Mouse (Mus musculus): ENCODE measurements around the gene Mast4. TPM values are rescaled to one million over a fixed set of nuclear protein-coding genes. Genes with fewer than 3 reads are reported as not detected.

The Mast4 gene
- polyA plus RNA-seq, 1 experiment from 2014 or later, result 41.1 TPM

- Histone ChIP-seq H3K27ac (no peak overlapping the region), H3K27me3 (replicated peaks) (no peaks in the 10 kb centered on the region), H3K36me3 (replicated peaks) (no peaks in the 10 kb centered on the region), H3K4me1 (peaks cover 15% of the 10 kb centered on the region), H3K4me3 (no peak overlapping the region), H3K9ac (no peak overlapping the region), H3K9me3 (no peaks in the 10 kb centered on the region), H3K4me2 (no peak overlapping the region)
- no peak for ATAC-seq (replicated peaks)
- WGBS, result 85% methylated on average over 4 of the region's 4 CpGs
Observed at GRCm38 (mm10) chr13:103229069-103229468, 105.2 kb downstream of the Mast4 start.

- 39% methylated on average over 17 of the region's 17 CpGs for WGBS
- peak; percentile 62 for ATAC-seq (replicated peaks)
- H3K27ac ChIP-seq, result peak overlapping the region; percentile 43
Observed at GRCm38 (mm10) chr13:103225895-103226815, 108.1 kb downstream of the Mast4 start.

GRCm38 (mm10) chr13:103225217-103225894 lies 108.9 kb downstream of the Mast4 start:
- peak; percentile 27; the same call in 1 of the 2 replicates for ATAC-seq (replicated peaks)
- H3K4me2 ChIP-seq, result peak overlapping the region; percentile 17
- WGBS, result 34% methylated on average over 11 of the region's 11 CpGs
- no peaks in the 10 kb centered on the region for H3K36me3 ChIP-seq (replicated peaks)
- H3K27ac ChIP-seq, result peak overlapping the region; percentile 43
- no peak overlapping the region for H3K4me3 ChIP-seq
- no peaks in the 10 kb centered on the region for H3K27me3 ChIP-seq (replicated peaks)
- peaks cover 22% of the 10 kb centered on the region for H3K4me1 ChIP-seq
- no peaks in the 10 kb centered on the region for H3K9me3 ChIP-seq
- H3K9ac ChIP-seq, result no peak overlapping the region

More at GRCm38 (mm10) chr13:103225895-103226815, 108.1 kb downstream of the Mast4 start:
- Histone ChIP-seq H3K9me3 (no peaks in the 10 kb centered on the region), H3K4me3 (no peak overlapping the region), H3K36me3 (replicated peaks) (no peaks in the 10 kb centered on the region), H3K9ac (no peak overlapping the region), H3K4me1 (peaks cover 15% of the 10 kb centered on the region), H3K4me2 (peak overlapping the region; percentile 17), H3K27me3 (replicated peaks) (no peaks in the 10 kb centered on the region)

GRCm38 (mm10) chr13:103220479-103221064 lies 113.7 kb downstream of the Mast4 start:
- Histone ChIP-seq H3K9me3 (no peaks in the 10 kb centered on the region), H3K27ac (no peak overlapping the region), H3K9ac (no peak overlapping the region), H3K36me3 (replicated peaks) (no peaks in the 10 kb centered on the region), H3K4me2 (no peak overlapping the region), H3K4me3 (no peak overlapping the region), H3K4me1 (peaks cover 12% of the 10 kb centered on the region), H3K27me3 (replicated peaks) (no peaks in the 10 kb centered on the region)
- ATAC-seq (replicated peaks), result no peak
- WGBS, result 22% methylated on average over 11 of the region's 11 CpGs

- 37% methylated on average over 2 of the region's 2 CpGs for WGBS
- ATAC-seq (replicated peaks), result no peak
- H3K27me3 ChIP-seq (replicated peaks), result no peaks in the 10 kb centered on the region
- no peak overlapping the region for H3K9ac ChIP-seq
- no peaks in the 10 kb centered on the region for H3K9me3 ChIP-seq
- H3K27ac ChIP-seq, result no peak overlapping the region
- peaks cover 8% of the 10 kb centered on the region for H3K4me1 ChIP-seq
- H3K4me2 ChIP-seq, result no peak overlapping the region
- H3K36me3 ChIP-seq (replicated peaks), result no peaks in the 10 kb centered on the region
- no peak overlapping the region for H3K4me3 ChIP-seq
Observed at GRCm38 (mm10) chr13:103219999-103220398, 114.3 kb downstream of the Mast4 start.

- ATAC-seq (replicated peaks), result no peak
Observed at GRCm38 (mm10) chr13:103217486-103217885, 116.8 kb downstream of the Mast4 start.

GRCm38 (mm10) chr13:103214506-103214905 lies 119.8 kb downstream of the Mast4 start:
- no peak overlapping the region for H3K27ac ChIP-seq
- ATAC-seq (replicated peaks), result no peak
- WGBS, result 88% methylated on average over 2 of the region's 3 CpGs
- H3K9ac ChIP-seq, result no peak overlapping the region
- H3K4me1 ChIP-seq, result no peaks in the 10 kb centered on the region
- no peak overlapping the region for H3K4me3 ChIP-seq
- no peak overlapping the region for H3K4me2 ChIP-seq
- no peaks in the 10 kb centered on the region for H3K9me3 ChIP-seq
- no peaks in the 10 kb centered on the region for H3K27me3 ChIP-seq (replicated peaks)
- no peaks in the 10 kb centered on the region for H3K36me3 ChIP-seq (replicated peaks)

More at GRCm38 (mm10) chr13:103217486-103217885, 116.8 kb downstream of the Mast4 start:
- Histone ChIP-seq H3K4me1 (peaks cover 8% of the 10 kb centered on the region), H3K9ac (no peak overlapping the region), H3K4me3 (no peak overlapping the region), H3K4me2 (no peak overlapping the region), H3K27ac (no peak overlapping the region), H3K36me3 (replicated peaks) (no peaks in the 10 kb centered on the region), H3K9me3 (no peaks in the 10 kb centered on the region), H3K27me3 (replicated peaks) (no peaks in the 10 kb centered on the region)
- WGBS, result 86% methylated on average over 3 of the region's 3 CpGs

- no peak for ATAC-seq (replicated peaks)
- WGBS, result 75% methylated on average over 6 of the region's 6 CpGs
Observed at GRCm38 (mm10) chr13:103211953-103212352, 122.3 kb downstream of the Mast4 start.

GRCm38 (mm10) chr13:103211501-103211941 lies 122.8 kb downstream of the Mast4 start:
- H3K36me3 ChIP-seq (replicated peaks), result no peaks in the 10 kb centered on the region
- no peak for ATAC-seq (replicated peaks)
- H3K9ac ChIP-seq, result no peak overlapping the region
- no peak overlapping the region for H3K4me3 ChIP-seq
- no peaks in the 10 kb centered on the region for H3K4me1 ChIP-seq
- H3K27ac ChIP-seq, result no peak overlapping the region
- H3K27me3 ChIP-seq (replicated peaks), result no peaks in the 10 kb centered on the region
- WGBS, result 73% methylated on average over 11 of the region's 11 CpGs
- H3K4me2 ChIP-seq, result no peak overlapping the region
- H3K9me3 ChIP-seq, result no peaks in the 10 kb centered on the region

More at GRCm38 (mm10) chr13:103211953-103212352, 122.3 kb downstream of the Mast4 start:
- Histone ChIP-seq H3K9ac (no peak overlapping the region), H3K4me2 (no peak overlapping the region), H3K27ac (no peak overlapping the region), H3K9me3 (no peaks in the 10 kb centered on the region), H3K27me3 (replicated peaks) (no peaks in the 10 kb centered on the region), H3K4me3 (no peak overlapping the region), H3K4me1 (no peaks in the 10 kb centered on the region), H3K36me3 (replicated peaks) (no peaks in the 10 kb centered on the region)

- no peaks in the 10 kb centered on the region for H3K27me3 ChIP-seq (replicated peaks)
- H3K9ac ChIP-seq, result no peak overlapping the region
- no peak overlapping the region for H3K4me3 ChIP-seq
- no peaks in the 10 kb centered on the region for H3K9me3 ChIP-seq
- H3K4me1 ChIP-seq, result no peaks in the 10 kb centered on the region
- 88% methylated on average over 4 of the region's 4 CpGs for WGBS
- H3K4me2 ChIP-seq, result no peak overlapping the region
- H3K36me3 ChIP-seq (replicated peaks), result no peaks in the 10 kb centered on the region
- no peak overlapping the region for H3K27ac ChIP-seq
- no peak for ATAC-seq (replicated peaks)
Observed at GRCm38 (mm10) chr13:103210746-103211145, 123.6 kb downstream of the Mast4 start.

- no peaks in the 10 kb centered on the region for H3K9me3 ChIP-seq
- 85% methylated on average over 4 of the region's 4 CpGs for WGBS
- H3K4me2 ChIP-seq, result no peak overlapping the region
- H3K4me3 ChIP-seq, result no peak overlapping the region
- no peaks in the 10 kb centered on the region for H3K36me3 ChIP-seq (replicated peaks)
- no peak overlapping the region for H3K9ac ChIP-seq
- H3K27me3 ChIP-seq (replicated peaks), result no peaks in the 10 kb centered on the region
- no peak overlapping the region for H3K27ac ChIP-seq
- ATAC-seq (replicated peaks), result no peak
- H3K4me1 ChIP-seq, result no peaks in the 10 kb centered on the region
Observed at GRCm38 (mm10) chr13:103207199-103207598, 127.1 kb downstream of the Mast4 start.

GRCm38 (mm10) chr13:103206644-103207043 lies 127.7 kb downstream of the Mast4 start:
- no peak overlapping the region for H3K4me3 ChIP-seq
- no peak overlapping the region for H3K4me2 ChIP-seq
- no peak overlapping the region for H3K9ac ChIP-seq
- H3K27me3 ChIP-seq (replicated peaks), result no peaks in the 10 kb centered on the region
- no peaks in the 10 kb centered on the region for H3K36me3 ChIP-seq (replicated peaks)
- no peaks in the 10 kb centered on the region for H3K4me1 ChIP-seq
- no peak for ATAC-seq (replicated peaks)
- WGBS, result 78% methylated on average over 9 of the region's 9 CpGs
- no peaks in the 10 kb centered on the region for H3K9me3 ChIP-seq
- H3K27ac ChIP-seq, result no peak overlapping the region
